Comparison of ENCODE assay signal across 8 mouse cellular contexts in genomic region chr11:87974477-87975181, GRCm38 (mm10). TPM values are rescaled to one million over a fixed set of nuclear protein-coding genes. Genes with fewer than 3 reads are reported as not detected.
DNase-seq lines count a peak whose midpoint lies in the region; ATAC-seq lines count a peak whose summit lies in the region.
"Had no signal": no experiment of that assay in that cellular context is flagged by ENCODE, and none has a peak within 500 bp of the region (broad histone marks: within the 10 kb centered on the region; RNA-seq: fewer than 3 reads in every experiment).

No protein-coding gene starts in this region.

- H3K36me3 ChIP-seq in forebrain, embryonic 16.5 days (ENCODE audit: control insufficient read depth, insufficient read depth) = 0 out of 2 replicates have a peak, but pooled peaks cover 2% of the 10 kb centered on the region
- H3K36me3 ChIP-seq in hindbrain, embryonic 13.5 days = peaks cover 26% of the 10 kb centered on the region

- no peak overlapping the region for H3K9ac ChIP-seq in forebrain, embryonic 16.5 days (replicated peaks; ENCODE audit: low read depth, low read length)
- no peak overlapping the region for H3K9ac ChIP-seq in hindbrain, embryonic 13.5 days

- no peaks in the 10 kb centered on the region for H3K27me3 ChIP-seq in forebrain, embryonic 16.5 days (replicated peaks; ENCODE audit: control insufficient read depth, insufficient read depth, low read length)
- no peaks in the 10 kb centered on the region for H3K27me3 ChIP-seq in hindbrain, embryonic 13.5 days

- no peak overlapping the region for H3K27ac ChIP-seq in forebrain, embryonic 16.5 days (ENCODE audit: low read length)
- H3K27ac ChIP-seq in hindbrain, embryonic 13.5 days = no peak overlapping the region

- ATAC-seq in forebrain, embryonic 16.5 days = peak; percentile 75
- ATAC-seq in hindbrain, embryonic 13.5 days (ENCODE audit: low FRiP score) = peak; percentile 60

- no peak overlapping the region for H3K4me3 ChIP-seq in forebrain, embryonic 16.5 days (replicated peaks; ENCODE audit: low read length)
- H3K4me3 ChIP-seq in hindbrain, embryonic 13.5 days = no peak overlapping the region

- WGBS in forebrain, embryonic 16.5 days = 14% methylated on average over 11 of the region's 11 CpGs
- WGBS in hindbrain, embryonic 13.5 days = 21% methylated on average over 11 of the region's 11 CpGs

- no peaks in the 10 kb centered on the region for H3K9me3 ChIP-seq in forebrain, embryonic 16.5 days (ENCODE audit: control insufficient read depth, low read length)
- no peaks in the 10 kb centered on the region for H3K9me3 ChIP-seq in hindbrain, embryonic 13.5 days

- H3K4me2 ChIP-seq in forebrain, embryonic 16.5 days (ENCODE audit: low read length) = no peak overlapping the region
- H3K4me2 ChIP-seq in hindbrain, embryonic 13.5 days = no peak overlapping the region

- peak; percentile 60 for DNase-seq in Muller cell, postnatal 12 days (ENCODE audit: inconsistent ontology term)
- DNase-seq in brain, embryonic 18.5 days (ENCODE audit: low read depth, low spot score) = peak; percentile 68
- peak; percentile 48 for DNase-seq in layer of hippocampus, postnatal 36 days
- DNase-seq in lung, postnatal 36 days = peak; percentile 72
- DNase-seq in retina, postnatal 7 days (ENCODE audit: low read depth, low spot score) = peak; percentile 54

- H3K4me1 ChIP-seq in forebrain, embryonic 16.5 days (replicated peaks; ENCODE audit: control insufficient read depth, insufficient read depth, low read length) = peaks cover 5% of the 10 kb centered on the region; the same call in 1 of the 2 replicates
- H3K4me1 ChIP-seq in hindbrain, embryonic 13.5 days (replicated peaks) = peaks cover 7% of the 10 kb centered on the region

RNA-seq across cellular contexts. Expression of gene Dynll2, which starts 12.7 kb away (rescaled TPM):
- polyA plus RNA-seq in forebrain, embryonic 16.5 days (2015; fragmentation: Nextera tagmentation; extraction: Ambion mirVana) = 31.8 and 43.1 TPM in 2 replicates
- 50.6 and 51.1 TPM in 2 replicates for polyA plus RNA-seq in hindbrain, embryonic 13.5 days (2015; fragmentation: Nextera tagmentation; extraction: Ambion mirVana)
- 100 to 1,000 TPM; 446 to 473 TPM for total RNA-seq in layer of hippocampus, postnatal 36 days (2021)

RNA-seq across cellular contexts. Expression of gene Olfr464, which starts 53.9 kb away (rescaled TPM):
- polyA plus RNA-seq in forebrain, embryonic 16.5 days (2015; fragmentation: Nextera tagmentation; extraction: Ambion mirVana) = not detected in 2 replicates
- polyA plus RNA-seq in hindbrain, embryonic 13.5 days (2015; fragmentation: Nextera tagmentation; extraction: Ambion mirVana) = 0.10 and 0.23 TPM in 2 replicates
- not detected for total RNA-seq in layer of hippocampus, postnatal 36 days (2021)
- polyA plus RNA-seq: gonadal fat pad, adult 2 months had no signal
